Mouse (Mus musculus) CD4-positive, CD25-positive, alpha-beta regulatory T cell (primary cell): Measurements from ENCODE around the gene Gm13124. TPM values are rescaled to one million over a fixed set of nuclear protein-coding genes. Genes with fewer than 3 reads are reported as not detected.

Experiments
- polyA plus RNA-seq: library from polyadenylated mRNA; unstranded; fragments of 100-300 nt; shearing (Covaris generic); gene quantifications from one replicate; pipeline ENCODE4 v1.2.1, GENCODE M21; 2017

The Gm13124 gene
- polyA plus RNA-seq = not detected

DNA sequence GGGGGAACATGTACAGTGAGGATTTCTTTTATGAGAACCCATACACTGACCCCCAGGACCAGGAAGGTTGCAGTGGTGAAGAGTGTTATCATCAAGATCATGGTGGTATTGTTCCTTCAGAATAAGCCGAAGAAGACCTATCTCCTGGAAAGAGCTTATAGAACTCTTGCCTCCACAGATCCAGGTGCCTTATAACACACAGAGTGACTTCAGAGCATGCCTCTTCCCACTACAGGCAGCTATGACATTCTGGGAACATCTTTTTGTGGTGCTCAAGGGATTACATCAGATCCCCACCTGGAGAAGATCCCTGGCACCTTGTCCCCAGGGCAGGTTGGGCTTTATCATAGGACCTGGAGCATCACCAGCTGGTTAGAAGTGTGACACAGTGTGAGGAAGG, at the start of gene Gm13124:
Gm13124 (minus strand) TSS at position 101 of the 400 bp plus-strand sequence.

DNA sequence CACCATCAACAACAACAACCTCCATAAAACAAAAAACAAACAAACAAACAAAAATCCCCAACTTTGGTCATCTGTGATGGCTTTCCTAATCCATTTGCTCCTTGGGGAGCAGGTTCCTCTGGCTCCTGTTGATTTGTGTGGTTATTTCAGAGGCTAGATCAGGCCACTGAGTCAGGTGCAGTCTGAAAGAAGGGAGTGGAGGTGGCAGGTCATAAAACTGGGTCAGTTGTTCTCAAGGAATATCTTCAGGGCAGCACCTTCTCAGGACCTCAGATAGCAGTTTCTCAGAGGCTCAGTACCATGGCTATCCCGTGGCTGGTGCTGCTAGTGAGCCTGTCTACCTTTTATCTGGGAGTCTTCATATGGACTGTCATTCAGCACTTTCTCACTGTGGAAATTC, 48.5 kb upstream of the Gm13124 start, which contains the start of gene Aadacl4:
Aadacl4 (plus strand) TSS at position 301 of the 400 bp plus-strand sequence.

DNA sequence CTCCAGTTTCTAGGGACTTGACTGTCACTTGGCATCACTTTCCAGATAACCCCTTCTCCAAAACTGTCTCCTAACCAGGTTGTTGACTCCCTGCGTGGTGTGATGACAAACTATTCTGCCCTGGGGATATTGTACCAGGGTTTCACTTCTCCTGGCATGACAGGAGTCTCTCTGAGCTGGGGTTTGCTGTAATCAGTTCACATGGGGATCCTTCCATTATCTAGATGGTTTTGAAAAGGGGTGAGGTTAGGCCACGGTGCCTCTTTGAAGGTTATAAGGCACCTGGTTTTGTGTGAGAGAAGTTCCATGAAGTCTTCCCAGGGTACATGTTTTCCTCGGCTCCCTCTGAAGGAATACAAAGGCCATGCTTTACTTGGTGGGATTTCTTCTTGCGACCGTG, 45.4 kb downstream of the Gm13124 start, which contains the start of gene 9430007A20Rik:
9430007A20Rik (plus strand) TSS at position 301 of the 400 bp plus-strand sequence.

Other genes starting within 250 kb of the Gm13124 start
- gene Gm13128, start 234.9 kb downstream of the Gm13124 start, polyA plus RNA-seq = not detected
- not detected for gene Gm13119, start 207.2 kb downstream of the Gm13124 start, polyA plus RNA-seq
- not detected for gene Pramef20, start 187.2 kb downstream of the Gm13124 start, polyA plus RNA-seq
- not detected for gene Pramef12, start 156.7 kb downstream of the Gm13124 start, polyA plus RNA-seq
- gene 1700012P22Rik, start 126.4 kb downstream of the Gm13124 start, polyA plus RNA-seq = not detected
- gene Gm9944, start 111.8 kb downstream of the Gm13124 start, polyA plus RNA-seq = not detected
- not detected for gene Aadacl3, start 101.4 kb downstream of the Gm13124 start, polyA plus RNA-seq
- gene 9430007A20Rik, start 45.3 kb downstream of the Gm13124 start, polyA plus RNA-seq = not detected
- gene Aadacl4, start 48.6 kb upstream of the Gm13124 start, polyA plus RNA-seq = not detected
- not detected for gene Gm436, start 121.2 kb upstream of the Gm13124 start, polyA plus RNA-seq
- gene Gm13178, start 156.3 kb upstream of the Gm13124 start, polyA plus RNA-seq = not detected
- not detected for gene Gm438, start 221.4 kb upstream of the Gm13124 start, polyA plus RNA-seq